Mouse (Mus musculus) midbrain, embryonic 10.5 days (tissue): Measurements from ENCODE around the gene Myo1d. TPM values are rescaled to one million over a fixed set of nuclear protein-coding genes. Genes with fewer than 3 reads are reported as not detected.

Experiments
- DNase-seq: peaks from one replicate; pipeline ENCODE4 v3.0.0-alpha.2; 2017; ENCODE audit warnings: low spot score
- H3K27ac ChIP-seq: fragments of 300-500 bp; sonication (generic); replicated peaks from 2 replicates; pipeline ENCODE4 v1.5.1; 2016; ENCODE audit warnings: mild to moderate bottlenecking
- H3K27me3 ChIP-seq: fragments of 300-500 bp; sonication (generic); 2 replicates; pipeline ENCODE4 v1.6.1; 2016; ENCODE audit warnings: low read depth, mild to moderate bottlenecking; ENCODE audit not compliant: poor library complexity, severe bottlenecking
- H3K36me3 ChIP-seq: fragments of 300-500 bp; sonication (generic); 2 replicates; pipeline ENCODE4 v1.6.1; 2016; ENCODE audit warnings: mild to moderate bottlenecking, moderate library complexity
- H3K4me1 ChIP-seq: fragments of 300-500 bp; sonication (generic); 2 replicates; pipeline ENCODE4 v1.6.1; 2016
- H3K4me3 ChIP-seq: fragments of 300-500 bp; sonication (generic); 2 replicates; pipeline ENCODE4 v1.5.1; 2016; ENCODE audit warnings: mild to moderate bottlenecking, moderate library complexity
- H3K9me3 ChIP-seq: fragments of 300-500 bp; sonication (generic); replicated peaks from 2 replicates; pipeline ENCODE4 v1.6.1; 2016; ENCODE audit warnings: mild to moderate bottlenecking
- WGBS: fragments of 180-500 bp; shearing (Covaris S2); methylation state at CpG from one replicate; pipeline ENCODE4 v1.1.7; 2016; 5-methylcytosine and 5-hydroxymethylcytosine counted together
- polyA plus RNA-seq: library from polyadenylated mRNA; unstranded; fragments of >200 nt; fragmentation: Nextera tagmentation; extraction: Ambion mirVana; gene quantifications from 2 replicates; pipeline ENCODE4 v1.2.1, GENCODE M21; 2016

Gene Myo1d
- polyA plus RNA-seq, 1 experiment from 2014 or later, result 2.3 TPM

- DNase-seq, result no peak
- 92% methylated on average over 1 of the region's 1 CpGs for WGBS
- Histone ChIP-seq H3K4me1 (no peaks in the 10 kb centered on the region), H3K27me3 (no peaks in the 10 kb centered on the region), H3K9me3 (no peaks in the 10 kb centered on the region), H3K27ac (no peak overlapping the region), H3K4me3 (no peak overlapping the region), H3K36me3 (no peaks in the 10 kb centered on the region)
Measured at GRCm38 (mm10) chr11:80749187-80749586, 30.6 kb downstream of the Myo1d start.

GRCm38 (mm10) chr11:80745426-80745825 is 34.4 kb downstream of the Myo1d start:
- Histone ChIP-seq H3K9me3 (no peaks in the 10 kb centered on the region), H3K4me3 (no peak overlapping the region), H3K27me3 (no peaks in the 10 kb centered on the region), H3K36me3 (no peaks in the 10 kb centered on the region), H3K27ac (no peak overlapping the region), H3K4me1 (no peaks in the 10 kb centered on the region)
- no peak for DNase-seq
- WGBS, result 94% methylated on average over 5 of the region's 5 CpGs

- no peak overlapping the region for H3K27ac ChIP-seq
- H3K27me3 ChIP-seq, result no peaks in the 10 kb centered on the region
- H3K9me3 ChIP-seq, result no peaks in the 10 kb centered on the region
- no peak for DNase-seq
- no peak overlapping the region for H3K4me3 ChIP-seq
- H3K36me3 ChIP-seq, result no peaks in the 10 kb centered on the region
- no peaks in the 10 kb centered on the region for H3K4me1 ChIP-seq
- WGBS, result 88% methylated on average over 4 of the region's 4 CpGs
Measured at GRCm38 (mm10) chr11:80743823-80744410, 35.9 kb downstream of the Myo1d start.

- H3K9me3 ChIP-seq, result no peaks in the 10 kb centered on the region
- H3K27me3 ChIP-seq, result no peaks in the 10 kb centered on the region
- WGBS, result 92% methylated on average over 4 of the region's 4 CpGs
- H3K4me3 ChIP-seq, result no peak overlapping the region
- no peaks in the 10 kb centered on the region for H3K36me3 ChIP-seq
- H3K27ac ChIP-seq, result no peak overlapping the region
- no peak for DNase-seq
- H3K4me1 ChIP-seq, result no peaks in the 10 kb centered on the region
Measured at GRCm38 (mm10) chr11:80742462-80742861, 37.4 kb downstream of the Myo1d start.

GRCm38 (mm10) chr11:80734771-80735170 is 45.1 kb downstream of the Myo1d start:
- H3K9me3 ChIP-seq, result no peaks in the 10 kb centered on the region

GRCm38 (mm10) chr11:80724701-80725100 is 55.1 kb downstream of the Myo1d start:
- no peaks in the 10 kb centered on the region for H3K36me3 ChIP-seq
- H3K9me3 ChIP-seq, result no peaks in the 10 kb centered on the region
- no peaks in the 10 kb centered on the region for H3K27me3 ChIP-seq
- 87% methylated on average over 12 of the region's 12 CpGs for WGBS
- no peak overlapping the region for H3K4me3 ChIP-seq
- H3K4me1 ChIP-seq, result peaks cover 8% of the 10 kb centered on the region
- no peak for DNase-seq
- no peak overlapping the region for H3K27ac ChIP-seq

More at GRCm38 (mm10) chr11:80734771-80735170, 45.1 kb downstream of the Myo1d start:
- DNase-seq, result no peak
- H3K36me3 ChIP-seq, result no peaks in the 10 kb centered on the region
- H3K4me1 ChIP-seq, result no peaks in the 10 kb centered on the region
- WGBS, result 84% methylated on average over 2 of the region's 2 CpGs
- no peaks in the 10 kb centered on the region for H3K27me3 ChIP-seq
- no peak overlapping the region for H3K4me3 ChIP-seq
- H3K27ac ChIP-seq, result no peak overlapping the region

GRCm38 (mm10) chr11:80723406-80724047 is 56.3 kb downstream of the Myo1d start:
- no peak overlapping the region for H3K27ac ChIP-seq
- H3K9me3 ChIP-seq, result no peaks in the 10 kb centered on the region
- H3K36me3 ChIP-seq, result no peaks in the 10 kb centered on the region
- peaks cover 8% of the 10 kb centered on the region for H3K4me1 ChIP-seq
- no peak for DNase-seq
- H3K4me3 ChIP-seq, result no peak overlapping the region
- no peaks in the 10 kb centered on the region for H3K27me3 ChIP-seq
- WGBS, result 86% methylated on average over 9 of the region's 9 CpGs

GRCm38 (mm10) chr11:80719014-80719413 is 60.8 kb downstream of the Myo1d start:
- Histone ChIP-seq H3K27me3 (no peaks in the 10 kb centered on the region), H3K4me1 (peaks cover under 1% of the 10 kb centered on the region; the same call in 1 of the 2 replicates), H3K4me3 (no peak overlapping the region), H3K27ac (no peak overlapping the region), H3K36me3 (no peaks in the 10 kb centered on the region), H3K9me3 (no peaks in the 10 kb centered on the region)
- WGBS, result 86% methylated on average over 1 of the region's 1 CpGs
- no peak for DNase-seq

- DNase-seq, result no peak
- H3K9me3 ChIP-seq, result no peaks in the 10 kb centered on the region
- H3K27ac ChIP-seq, result no peak overlapping the region
- no peak overlapping the region for H3K4me3 ChIP-seq
- no peaks in the 10 kb centered on the region for H3K36me3 ChIP-seq
- no peaks in the 10 kb centered on the region for H3K27me3 ChIP-seq
- H3K4me1 ChIP-seq, result no peaks in the 10 kb centered on the region
Measured at GRCm38 (mm10) chr11:80718036-80718435, 61.8 kb downstream of the Myo1d start.

- H3K27ac ChIP-seq, result no peak overlapping the region
- H3K4me3 ChIP-seq, result no peak overlapping the region
- WGBS, result 88% methylated on average over 2 of the region's 2 CpGs
- no peaks in the 10 kb centered on the region for H3K27me3 ChIP-seq
- no peaks in the 10 kb centered on the region for H3K4me1 ChIP-seq
- H3K9me3 ChIP-seq, result no peaks in the 10 kb centered on the region
- DNase-seq, result no peak
- no peaks in the 10 kb centered on the region for H3K36me3 ChIP-seq
Measured at GRCm38 (mm10) chr11:80715115-80715514, 64.7 kb downstream of the Myo1d start.

GRCm38 (mm10) chr11:80713705-80714104 is 66.1 kb downstream of the Myo1d start:
- H3K27ac ChIP-seq, result no peak overlapping the region
- no peaks in the 10 kb centered on the region for H3K36me3 ChIP-seq
- H3K4me3 ChIP-seq, result no peak overlapping the region
- H3K27me3 ChIP-seq, result no peaks in the 10 kb centered on the region
- H3K4me1 ChIP-seq, result no peaks in the 10 kb centered on the region
- no peaks in the 10 kb centered on the region for H3K9me3 ChIP-seq
- WGBS, result 71% methylated on average over 1 of the region's 1 CpGs
- DNase-seq, result no peak

GRCm38 (mm10) chr11:80712201-80712600 is 67.6 kb downstream of the Myo1d start:
- H3K27me3 ChIP-seq, result no peaks in the 10 kb centered on the region
- no peak for DNase-seq
- H3K9me3 ChIP-seq, result no peaks in the 10 kb centered on the region
- H3K4me1 ChIP-seq, result no peaks in the 10 kb centered on the region
- H3K36me3 ChIP-seq, result no peaks in the 10 kb centered on the region
- no peak overlapping the region for H3K27ac ChIP-seq
- WGBS, result 80% methylated on average over 3 of the region's 3 CpGs
- no peak overlapping the region for H3K4me3 ChIP-seq

- Histone ChIP-seq H3K9me3 (no peaks in the 10 kb centered on the region), H3K36me3 (no peaks in the 10 kb centered on the region), H3K4me1 (no peaks in the 10 kb centered on the region), H3K4me3 (no peak overlapping the region), H3K27me3 (no peaks in the 10 kb centered on the region), H3K27ac (no peak overlapping the region)
- WGBS, result 78% methylated on average over 6 of the region's 6 CpGs
- DNase-seq, result no peak
Measured at GRCm38 (mm10) chr11:80711336-80711735, 68.5 kb downstream of the Myo1d start.
